Mouse (Mus musculus): Measurements from ENCODE around the gene Eno3. TPM values are rescaled to one million over a fixed set of nuclear protein-coding genes. Genes with fewer than 3 reads are reported as not detected.

Eno3 gene
- total RNA-seq, 2 experiments from 2014 or later, result 7.0 to 9.0 TPM

- DNase-seq (ENCODE audit: low spot score in 2 of 2), result no peak
- intact Hi-C loops (cut with DNase I), result no loop called here
Measured at GRCm38 (mm10) chr11:70670483-70670882, 13.5 kb downstream of the Eno3 start.

GRCm38 (mm10) chr11:70671333-70672047, 14.5 kb downstream of the Eno3 start:
- DNase-seq (ENCODE audit: low spot score in 2 of 2), result no peak
- intact Hi-C loops (cut with DNase I), result no loop called here

- DNase-seq (ENCODE audit: low spot score in 2 of 2), result no peak
- intact Hi-C loops (cut with DNase I), result no loop called here
Measured at GRCm38 (mm10) chr11:70674014-70674413, 17.0 kb downstream of the Eno3 start.

- DNase-seq (ENCODE audit: low spot score in 2 of 2), result no peak
- intact Hi-C loops (cut with DNase I), result no loop called here
Measured at GRCm38 (mm10) chr11:70674501-70674900, 17.5 kb downstream of the Eno3 start.

- intact Hi-C loops (cut with DNase I), result no loop called here
- no peak for DNase-seq (ENCODE audit: low spot score in 2 of 2)
Measured at GRCm38 (mm10) chr11:70678092-70678491, 21.1 kb downstream of the Eno3 start.

- no peak for DNase-seq (ENCODE audit: low spot score in 2 of 2)
- intact Hi-C loops (cut with DNase I), result no loop called here
Measured at GRCm38 (mm10) chr11:70678576-70678975, 21.6 kb downstream of the Eno3 start.

- intact Hi-C loops (cut with DNase I), result no loop called here
- no peak for DNase-seq (ENCODE audit: low spot score in 2 of 2)
Measured at GRCm38 (mm10) chr11:70679361-70679760, 22.4 kb downstream of the Eno3 start.

DNA sequence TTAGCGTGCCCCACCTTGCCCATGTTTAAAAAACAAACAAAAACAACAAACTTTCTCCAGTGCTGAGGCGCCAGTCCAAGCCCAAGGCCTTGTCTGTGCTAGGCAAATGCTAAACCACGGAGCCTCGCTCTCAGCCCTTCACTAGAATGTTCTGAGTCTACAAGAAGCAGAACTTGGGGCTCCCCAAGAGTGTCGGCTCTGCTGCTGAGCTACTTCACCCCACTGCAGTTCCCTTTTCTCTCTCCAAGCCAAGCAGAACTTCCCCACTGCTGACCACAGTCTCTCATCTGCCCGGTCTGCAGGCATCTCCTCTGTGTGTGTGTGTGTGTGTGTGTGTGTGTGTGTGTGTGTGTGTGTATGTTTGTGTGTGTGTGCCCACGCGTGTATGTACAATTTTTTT, 22.9 kb downstream of the Eno3 start:
- intact Hi-C loops (cut with DNase I), result no loop called here
- peak in 1 of 2 experiments; percentile 43 for DNase-seq (ENCODE audit: low spot score in 2 of 2)

DNA sequence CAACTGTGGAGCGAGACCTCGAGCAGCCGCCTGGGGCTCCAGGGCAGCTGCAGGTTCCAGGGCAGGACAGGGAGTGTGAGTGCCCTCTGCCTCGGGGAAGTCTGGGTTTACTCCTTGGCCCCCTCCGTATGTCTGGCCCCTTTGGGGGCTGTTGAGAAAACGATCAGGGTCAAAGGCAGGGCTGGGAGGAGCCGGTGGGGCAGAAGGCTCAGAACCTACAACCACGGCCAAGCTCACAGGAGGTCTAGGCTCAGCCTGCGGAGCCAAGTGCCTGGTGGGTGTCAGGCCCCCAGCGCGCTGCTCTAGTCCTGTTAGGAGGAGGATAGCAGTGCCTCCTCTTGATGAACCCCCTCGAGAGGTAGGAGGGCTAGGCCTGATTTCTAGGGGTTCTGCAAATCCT, 24.2 kb downstream of the Eno3 start:
- no peak for DNase-seq (ENCODE audit: low spot score in 2 of 2)
- intact Hi-C loops (cut with DNase I), result no loop called here

GRCm38 (mm10) chr11:70681897-70682581, 25.0 kb downstream of the Eno3 start:
- intact Hi-C loops (cut with DNase I), result no loop called here
- peak in 1 of 2 experiments; percentile 66 for DNase-seq (ENCODE audit: low spot score in 2 of 2)

DNA sequence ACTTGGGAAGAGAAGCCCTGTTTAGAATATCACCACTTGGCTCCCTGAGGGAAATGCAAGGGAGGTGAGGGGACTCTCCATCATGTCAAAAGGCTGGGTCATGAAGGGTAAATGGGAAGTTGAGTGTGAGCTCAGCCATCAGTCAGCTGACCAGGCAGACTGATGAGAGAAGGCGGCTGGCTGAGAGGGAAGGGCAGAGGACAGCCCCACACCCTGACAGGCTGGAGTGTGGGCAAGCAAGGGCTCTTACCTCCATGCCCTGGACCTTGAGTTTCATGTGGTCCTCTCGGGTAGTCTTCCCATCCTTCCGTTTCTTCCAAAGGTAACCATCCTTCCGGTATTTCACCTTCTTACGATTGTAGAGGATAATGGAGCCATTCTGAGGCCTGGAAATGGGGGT, 26.6 kb downstream of the Eno3 start:
- intact Hi-C loops (cut with DNase I), result no loop called here
- DNase-seq (ENCODE audit: low spot score in 2 of 2), result no peak

- peak; percentile 58 to 88 for DNase-seq (ENCODE audit: low spot score in 2 of 2)
- intact Hi-C loops (cut with DNase I), result loop anchor here (1.0 to 5.0 kb wide), 3 partner anchors 13 to 70 kb away; partner anchors contain the start of genes Inca1, Kif1c and Spag7
Measured at GRCm38 (mm10) chr11:70686901-70687566, 30.0 kb downstream of the Eno3 start.

GRCm38 (mm10) chr11:70687601-70688199, 30.7 kb downstream of the Eno3 start, which contains the start of gene Camta2:
Camta2 (minus strand) TSS chr11:70688105.
- intact Hi-C loops (cut with DNase I), result loop anchor here (1.0 to 5.0 kb wide), 4 partner anchors 13 to 70 kb away; partner anchors contain the start of genes Inca1, Kif1c, Pfn1 and Spag7
- DNase-seq (ENCODE audit: low spot score in 2 of 2), result peak; percentile 86 to 88

GRCm38 (mm10) chr11:70688372-70688771, 31.4 kb downstream of the Eno3 start:
- DNase-seq (ENCODE audit: low spot score in 2 of 2), result no peak
- intact Hi-C loops (cut with DNase I), result loop anchor here (1.0 to 5.0 kb wide), 2 partner anchors 34 to 69 kb away; partner anchors contain the start of gene Pfn1

DNA sequence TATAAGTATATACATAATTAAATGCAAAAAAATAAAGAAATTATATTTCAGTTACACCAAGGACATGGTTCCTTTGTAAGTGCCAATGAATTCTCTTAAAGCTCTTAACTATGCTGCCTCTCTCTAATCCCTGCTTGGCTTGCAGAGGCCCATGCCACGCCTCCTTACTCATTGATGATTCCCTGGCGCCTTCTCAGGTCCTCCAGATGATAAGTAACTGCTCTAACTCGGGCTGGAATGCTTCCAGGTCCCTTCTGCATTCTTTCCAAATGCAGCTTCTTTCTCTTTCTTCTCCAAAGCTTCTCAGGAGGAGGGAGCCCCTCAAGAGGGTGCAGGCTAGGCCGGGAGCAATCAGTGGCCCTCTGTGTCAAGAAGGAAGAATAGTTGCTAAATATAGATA, 32.6 kb downstream of the Eno3 start:
- intact Hi-C loops (cut with DNase I), result loop anchor here (5.0 kb wide), 1 partner anchor 68 kb away; no protein-coding TSS in a partner anchor

GRCm38 (mm10) chr11:70693504-70693903, 36.5 kb downstream of the Eno3 start:
- peak in 1 of 2 experiments; percentile 57 for DNase-seq (ENCODE audit: low spot score in 2 of 2)
- intact Hi-C loops (cut with DNase I), result no loop called here

More for the DNA sequence above, 32.6 kb downstream of the Eno3 start:
- no peak for DNase-seq (ENCODE audit: low spot score in 2 of 2)

GRCm38 (mm10) chr11:70697376-70697775, 40.4 kb downstream of the Eno3 start:
- DNase-seq (ENCODE audit: low spot score in 2 of 2), result no peak
- intact Hi-C loops (cut with DNase I), result no loop called here

- DNase-seq (ENCODE audit: low spot score in 2 of 2), result no peak
- intact Hi-C loops (cut with DNase I), result no loop called here
Measured at GRCm38 (mm10) chr11:70699051-70699450, 42.0 kb downstream of the Eno3 start.

DNA sequence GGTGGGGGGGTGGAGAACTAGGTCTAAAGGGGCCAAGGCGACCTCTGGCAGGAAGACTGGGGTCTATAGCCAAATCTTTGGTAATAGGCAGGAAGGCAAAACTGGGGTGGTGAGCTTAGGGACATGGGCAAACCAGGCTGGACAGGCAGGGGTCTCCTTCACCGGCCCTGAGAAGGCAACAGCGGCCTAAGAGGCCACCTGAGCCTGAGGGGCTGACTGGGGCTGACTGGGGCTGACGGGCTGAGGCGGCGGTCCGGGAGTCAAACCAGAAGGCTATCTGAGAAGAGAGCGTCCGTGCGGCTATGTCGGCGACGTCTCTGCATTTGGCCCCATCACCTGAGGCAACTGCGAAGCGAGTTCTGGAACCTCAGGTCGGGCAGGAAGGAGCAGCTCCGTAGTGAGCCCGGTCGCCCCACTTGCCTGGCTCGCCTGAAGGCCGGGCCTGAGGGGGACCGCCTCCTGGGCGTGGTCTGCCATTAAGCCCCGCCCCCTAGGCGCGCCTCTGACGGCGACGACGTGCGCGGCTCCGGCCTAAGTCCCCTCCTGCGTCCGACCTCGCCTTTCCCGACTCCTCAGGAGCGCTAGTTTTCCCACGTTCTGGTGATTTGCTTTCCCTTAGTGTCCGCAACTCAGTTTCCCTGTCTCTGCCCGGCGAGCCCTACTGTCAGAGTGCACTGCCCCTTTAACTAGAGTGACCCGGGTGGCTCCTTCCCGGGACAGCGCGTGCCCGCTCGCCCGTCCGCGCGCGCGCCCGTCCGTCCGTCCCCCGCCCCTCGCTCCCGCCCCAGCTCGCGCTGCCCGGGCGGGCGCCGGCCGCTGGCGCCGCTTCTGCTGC, 42.9 kb downstream of the Eno3 start, which contains the start of the genes Inca1 and Kif1c:
Inca1 (minus strand) TSS at position 434 of the 835 bp plus-strand sequence.
Kif1c (plus strand) TSS at position 827 of the 835 bp plus-strand sequence.
- peak; percentile 95 for DNase-seq (ENCODE audit: low spot score in 2 of 2)
- intact Hi-C loops (cut with DNase I), result loop anchor here (1.0 kb wide), 1 partner anchor 13 kb away; no protein-coding TSS in a partner anchor
